Mouse (Mus musculus): ENCODE measurements around the gene Eif5a2. TPM values are rescaled to one million over a fixed set of nuclear protein-coding genes. Genes with fewer than 3 reads are reported as not detected.
"Not testable (repeated sequence)": the region's sequence is repeated elsewhere in the genome, so short reads cannot be mapped to it uniquely, and the experiment has no call there.

Gene Eif5a2
- total RNA-seq (2021) = 2.2 and 3.2 TPM in 2 replicates
- long read RNA-seq, experiment 1, full-length matches to known transcripts = 2 of 2 reads
- long read RNA-seq, experiment 1, partial matches to known transcripts = 0 of 2 reads
- long read RNA-seq, experiment 1, other reads (novel, unspliced or antisense) = 0 of 2 reads
- long read RNA-seq, experiment 2, full-length matches to known transcripts = 1 of 1 reads
- long read RNA-seq, experiment 2, partial matches to known transcripts = 0 of 1 reads
- long read RNA-seq, experiment 2, other reads (novel, unspliced or antisense) = 0 of 1 reads

DNA sequence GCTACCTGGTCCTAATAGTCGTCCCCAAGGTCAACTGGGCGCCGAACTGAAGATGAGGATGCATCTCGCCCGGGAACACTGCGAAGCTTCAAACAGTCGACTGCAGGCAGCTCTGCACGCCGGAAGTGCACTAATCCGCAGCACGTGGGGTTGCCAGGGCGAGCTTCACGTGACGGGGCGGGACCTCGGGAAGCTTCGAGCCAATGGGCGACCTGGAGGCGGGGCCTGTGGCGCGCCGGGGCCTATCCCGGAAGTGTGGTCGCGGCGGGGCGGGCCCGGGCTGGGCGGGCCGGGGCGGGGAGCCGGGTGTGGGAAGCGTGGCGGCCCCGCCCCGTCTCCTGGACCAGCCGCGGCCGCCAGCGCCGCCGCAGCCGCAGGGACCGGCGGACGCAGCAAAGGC is at the start of gene Eif5a2:
Gene Eif5a2, plus strand, starts transcription at position 283 of the 400 bp plus-strand sequence.
- DNase-seq = peak; percentile 97

DNA sequence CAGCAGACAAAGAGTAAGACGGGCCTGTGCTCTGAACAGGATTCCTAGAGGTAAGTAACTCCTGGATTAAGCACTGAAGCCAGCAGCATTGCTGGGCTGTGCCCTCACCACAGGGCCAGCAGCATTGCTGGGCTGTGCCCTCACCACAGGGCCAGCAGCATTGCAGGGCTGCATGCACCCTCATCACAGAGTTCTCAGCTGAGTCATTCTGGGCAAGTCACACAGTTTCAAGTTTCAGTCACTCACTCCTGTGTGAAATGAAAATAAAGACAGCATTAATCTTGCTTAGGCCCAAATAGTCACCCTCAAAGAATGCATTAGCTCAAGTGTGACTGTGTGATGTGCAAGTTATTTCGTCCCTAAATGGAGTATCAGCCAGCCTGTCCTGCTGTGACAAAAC is 46.4 kb upstream of the Eif5a2 start:
- DNase-seq = no peak

DNA sequence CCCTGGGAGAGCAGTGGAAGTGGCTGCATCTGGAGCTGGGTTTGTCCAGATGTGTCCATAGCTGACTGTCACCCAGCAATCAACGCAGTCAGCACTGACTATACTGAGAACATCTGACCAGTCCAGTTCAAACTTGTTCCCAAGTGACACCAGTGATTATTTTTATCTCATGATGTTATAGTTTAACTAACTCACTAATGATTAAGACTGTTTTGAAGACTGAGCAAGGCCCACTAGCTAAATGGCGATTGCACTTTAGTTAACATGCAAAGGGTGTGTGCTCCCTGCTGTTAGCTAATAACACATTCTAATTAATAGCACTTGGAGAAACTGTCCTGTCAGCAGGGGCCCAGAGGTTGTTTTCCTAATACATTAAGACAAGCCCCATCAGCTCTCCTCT is 44.1 kb upstream of the Eif5a2 start:
- no peak for DNase-seq

DNA sequence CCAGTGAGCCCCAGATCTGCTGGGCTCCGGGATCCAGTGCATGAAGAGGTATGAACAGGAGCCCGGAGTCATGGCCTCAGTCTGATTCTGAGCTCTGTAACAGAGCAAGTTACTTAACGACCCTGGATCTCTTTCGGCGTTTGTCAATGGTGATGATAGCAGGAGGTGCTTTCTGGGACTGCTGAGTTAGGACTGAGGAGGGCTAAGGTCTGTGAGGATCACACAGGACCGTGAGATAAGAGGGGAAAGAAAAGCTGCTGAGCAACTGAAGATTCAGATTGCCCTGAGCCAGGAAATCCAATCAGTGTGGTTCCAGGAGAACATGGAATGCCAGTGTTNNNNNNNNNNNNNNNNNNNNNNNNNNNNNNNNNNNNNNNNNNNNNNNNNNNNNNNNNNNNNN is 40.7 kb upstream of the Eif5a2 start:
- no peak for DNase-seq

DNA sequence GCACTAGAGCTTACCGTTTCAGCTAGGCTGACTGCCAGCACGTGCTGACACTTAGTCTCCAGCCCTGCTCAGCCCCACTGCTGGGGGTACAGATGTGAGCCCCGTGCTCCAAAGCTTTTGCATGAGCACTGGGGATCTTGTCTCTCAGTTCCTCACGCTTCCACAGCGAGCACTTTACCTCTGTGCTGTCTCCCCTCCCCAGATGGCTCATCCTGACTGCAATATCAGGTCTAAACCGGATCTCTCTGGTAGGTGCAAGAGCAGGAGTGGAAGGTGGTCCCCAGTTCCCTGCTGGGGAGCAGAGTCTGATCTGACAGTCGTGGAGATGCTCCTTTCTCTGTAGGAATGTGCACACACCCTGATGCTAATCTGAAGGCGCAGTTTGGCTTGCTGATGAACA is 37.8 kb upstream of the Eif5a2 start:
- no peak for DNase-seq

DNA sequence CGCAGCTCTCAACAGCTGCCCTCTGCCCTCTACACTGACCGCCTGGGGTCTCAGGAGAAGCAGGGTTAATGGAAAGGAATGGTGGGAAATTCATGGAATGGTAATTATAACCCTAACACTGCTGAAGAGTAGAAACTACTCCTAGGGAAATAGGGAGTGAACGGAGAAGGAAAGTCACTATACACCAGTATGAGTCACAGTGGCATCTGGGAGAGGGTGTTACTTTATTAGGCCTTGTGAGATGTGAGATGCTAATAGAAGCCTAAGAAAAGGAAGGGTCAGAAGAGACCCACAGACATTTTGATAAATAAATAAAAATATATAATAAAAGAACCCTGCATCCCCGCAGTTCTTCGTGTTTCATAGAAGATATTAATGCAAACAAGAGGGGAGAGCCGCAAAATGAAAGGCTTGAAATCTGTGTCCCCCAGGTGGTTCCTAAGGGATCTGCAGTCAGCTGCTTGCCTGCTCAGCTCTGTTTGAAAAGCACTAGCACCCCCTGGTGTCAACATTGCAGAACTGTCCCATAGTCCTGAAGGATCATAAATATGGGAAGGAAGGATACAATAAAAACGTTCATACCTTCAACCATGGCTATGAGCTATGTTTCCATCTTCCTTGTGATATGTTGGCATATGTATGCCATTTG is 35.1 kb upstream of the Eif5a2 start:
- peak; percentile 86 for DNase-seq

DNA sequence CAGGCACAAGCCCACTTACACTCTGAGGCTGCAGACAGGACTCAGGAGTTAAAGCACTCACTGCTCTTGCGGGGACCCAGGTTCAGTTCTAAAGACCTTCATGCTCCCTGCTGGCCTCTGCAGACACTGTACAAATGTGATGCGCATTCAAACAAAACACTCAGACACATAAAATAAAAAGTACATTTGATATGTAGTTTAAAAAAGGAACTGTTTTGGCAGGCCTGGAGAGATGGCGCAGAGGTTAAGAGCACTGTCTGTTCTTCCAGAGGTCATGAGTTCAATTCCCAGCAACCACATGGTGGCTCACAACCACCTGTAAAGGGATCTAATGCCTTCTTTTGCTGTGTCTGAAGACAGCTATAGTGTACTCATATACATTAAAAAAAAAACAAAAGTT is 32.9 kb upstream of the Eif5a2 start:
- no peak for DNase-seq

DNA sequence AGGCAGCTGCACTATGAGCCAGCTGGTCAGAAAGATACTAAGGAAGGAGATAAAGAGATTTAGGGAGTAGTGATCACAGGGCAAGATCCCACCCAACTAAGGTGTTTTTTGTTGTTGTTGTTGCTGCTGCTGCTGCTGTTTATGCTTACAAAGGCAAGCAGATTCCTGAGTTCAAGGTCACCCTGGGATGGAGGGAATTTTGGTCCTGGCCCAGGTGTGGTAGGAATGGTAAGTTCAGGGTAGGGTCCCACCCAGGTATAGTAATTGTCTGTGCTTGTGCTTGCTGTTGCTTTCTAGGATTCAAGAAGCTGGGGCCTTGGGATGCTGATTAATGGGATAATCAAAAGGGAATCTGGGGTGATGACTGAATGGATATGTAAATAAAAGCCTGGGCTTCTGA is 32.1 kb upstream of the Eif5a2 start:
- DNase-seq = no peak

DNA sequence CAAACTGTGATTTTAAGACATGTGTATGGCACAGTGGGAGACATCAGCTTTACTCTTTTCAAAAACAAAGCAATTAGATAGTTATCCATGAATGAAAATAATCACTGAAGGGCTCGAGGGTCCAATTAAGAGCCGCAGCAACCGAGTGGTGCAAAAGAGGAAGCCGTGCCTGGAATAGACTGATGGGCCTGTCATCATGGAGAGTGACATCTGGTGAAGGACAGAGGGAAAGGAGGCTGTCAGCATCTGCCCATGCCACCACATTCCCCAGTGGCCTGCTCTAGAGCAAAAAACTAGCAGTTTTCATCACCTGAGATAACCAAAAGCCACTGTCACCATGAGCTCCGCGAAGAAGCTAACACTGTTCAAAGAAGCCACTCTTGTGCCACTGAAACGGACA is 25.6 kb upstream of the Eif5a2 start:
- no peak for DNase-seq

DNA sequence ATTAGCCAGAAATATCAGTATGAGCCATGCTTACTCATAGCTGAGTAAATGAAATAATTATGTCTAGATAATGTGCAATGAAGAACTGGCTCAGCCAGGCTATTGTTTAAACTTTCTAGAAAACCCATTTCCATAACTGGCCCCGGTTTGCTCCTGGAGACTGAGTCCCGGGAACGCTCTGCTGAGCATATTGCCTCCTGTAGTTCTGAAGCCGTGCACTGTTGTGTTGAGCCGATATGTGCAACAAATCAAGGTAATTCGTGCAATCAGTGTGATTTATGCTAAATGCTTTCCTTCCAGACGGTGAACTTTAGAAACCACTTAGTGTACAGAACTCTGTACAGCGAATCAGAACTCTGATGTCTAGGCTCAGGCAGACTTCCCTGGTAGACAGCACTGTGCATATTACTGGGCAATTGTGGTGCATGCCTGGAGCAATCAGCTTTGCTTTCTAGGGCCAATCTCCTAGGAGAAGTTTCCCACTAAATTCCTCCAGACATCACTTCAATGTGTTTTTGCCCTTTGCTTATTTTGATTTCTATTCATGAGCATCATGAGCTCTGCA is 19.8 kb upstream of the Eif5a2 start:
- DNase-seq = no peak

DNA sequence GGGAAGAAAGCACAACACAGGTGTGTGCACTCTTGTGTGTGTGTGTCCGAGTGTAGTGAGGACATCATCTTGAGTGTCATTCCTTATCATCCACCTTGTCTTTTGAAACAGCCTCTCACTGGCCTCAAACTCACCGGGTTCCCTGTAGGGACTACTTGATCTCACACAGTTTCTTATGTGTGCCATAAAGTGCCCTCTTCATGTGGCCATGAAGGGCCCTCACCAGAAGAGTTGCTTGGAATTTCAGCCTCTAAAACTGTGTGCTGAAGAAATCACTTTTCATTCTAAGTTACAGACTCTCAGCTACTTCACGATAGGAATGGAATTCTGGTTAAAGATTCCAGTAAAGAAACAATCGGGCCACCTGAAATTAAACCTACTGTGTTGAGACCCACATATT is 14.1 kb upstream of the Eif5a2 start:
- no peak for DNase-seq

DNA sequence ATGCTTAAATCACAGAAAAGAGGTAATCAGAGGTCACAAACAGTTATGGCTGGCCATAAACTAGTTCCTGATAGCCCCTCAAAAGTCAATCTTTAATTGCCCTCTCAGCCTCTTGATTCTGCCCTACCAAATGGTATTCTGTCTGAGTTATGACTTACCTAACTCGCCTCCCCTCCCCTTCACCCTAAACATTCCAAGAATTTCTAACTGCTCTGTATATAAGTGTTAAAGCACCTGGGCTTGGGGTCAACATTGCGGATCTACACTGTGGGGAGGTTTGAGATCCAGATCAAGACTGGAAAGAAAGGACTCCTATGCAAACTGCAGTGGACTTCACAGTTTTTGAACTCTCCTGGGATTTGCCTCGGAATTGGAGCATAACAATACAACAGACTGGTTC is 12.9 kb upstream of the Eif5a2 start:
- no peak for DNase-seq

DNA sequence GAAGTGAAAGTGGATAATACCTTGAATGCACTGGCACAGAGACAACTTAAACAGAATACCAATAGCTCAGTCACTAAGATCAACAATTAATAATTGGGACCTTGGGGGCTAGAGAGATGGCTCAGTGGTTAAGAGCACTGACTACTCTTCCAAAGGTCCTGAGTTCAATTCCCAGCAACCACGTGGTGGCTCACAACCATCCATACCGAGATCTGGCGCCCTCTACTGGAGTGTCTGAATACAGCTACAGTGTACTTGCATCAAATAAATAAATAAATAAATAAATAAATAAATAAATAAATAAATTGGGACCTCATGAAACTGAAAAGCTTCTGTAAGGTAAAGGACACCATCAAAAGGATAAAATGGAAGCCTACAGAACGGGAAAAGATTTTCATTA is 8.2 kb upstream of the Eif5a2 start:
- not testable (repeated sequence) for DNase-seq

DNA sequence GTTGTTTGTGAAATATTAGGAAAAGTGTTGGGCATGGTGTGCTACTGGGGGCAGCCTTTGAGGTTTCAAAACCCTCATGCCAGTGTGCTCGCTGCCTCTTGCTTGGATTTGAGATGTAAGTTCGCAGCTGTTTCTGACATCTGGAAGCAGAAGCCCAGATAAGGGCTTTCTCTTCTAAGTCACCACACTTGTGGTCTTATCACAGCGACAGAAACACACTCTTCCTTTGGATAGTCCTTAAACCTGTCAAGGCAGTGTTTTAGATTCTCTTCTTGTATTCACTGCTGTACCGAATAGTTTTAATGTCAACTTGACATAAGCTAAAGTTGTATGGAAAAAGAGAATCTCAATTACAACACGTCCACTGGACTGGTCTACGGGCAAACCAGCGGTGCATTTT is 5.7 kb upstream of the Eif5a2 start:
- DNase-seq = no peak

DNA sequence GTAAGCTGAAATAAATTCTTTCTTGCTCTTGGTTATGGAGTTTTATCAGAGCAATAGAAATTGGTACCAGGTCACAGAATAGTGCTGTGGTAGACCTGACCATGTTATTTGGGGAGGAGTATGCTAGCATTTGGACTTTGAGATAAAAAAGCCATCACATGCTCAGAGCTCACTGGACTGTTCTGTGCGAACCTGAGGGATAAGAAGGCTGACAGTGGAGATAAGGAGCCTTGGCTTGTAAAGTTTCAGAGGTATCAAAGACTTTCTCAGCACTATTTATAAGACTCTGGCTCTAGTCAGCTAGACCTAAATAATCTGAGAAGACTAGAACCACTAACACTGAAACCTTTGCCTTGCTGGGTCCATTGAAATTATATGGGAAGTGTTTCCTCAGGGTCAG is 5.1 kb upstream of the Eif5a2 start:
- no peak for DNase-seq

DNA sequence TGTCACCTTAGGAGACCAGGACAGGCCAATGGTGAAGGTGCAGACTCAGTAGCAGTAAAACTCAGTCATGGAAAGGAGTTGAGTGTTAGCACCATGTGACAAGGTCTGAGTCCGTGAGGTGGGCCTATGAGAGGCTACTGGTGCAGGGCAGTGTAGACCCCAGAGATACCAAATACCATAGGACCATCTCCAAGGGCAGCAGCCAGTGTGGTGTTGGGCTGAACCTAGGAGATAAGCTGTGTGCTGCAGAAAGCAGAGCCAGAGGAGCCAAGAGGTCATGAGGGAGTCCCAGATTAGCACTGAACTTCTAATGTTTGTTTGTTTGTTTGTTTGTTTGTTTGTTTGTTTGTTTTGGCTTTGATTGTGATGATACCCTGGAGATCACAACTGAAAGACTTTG is 4.6 kb upstream of the Eif5a2 start:
- no peak for DNase-seq

DNA sequence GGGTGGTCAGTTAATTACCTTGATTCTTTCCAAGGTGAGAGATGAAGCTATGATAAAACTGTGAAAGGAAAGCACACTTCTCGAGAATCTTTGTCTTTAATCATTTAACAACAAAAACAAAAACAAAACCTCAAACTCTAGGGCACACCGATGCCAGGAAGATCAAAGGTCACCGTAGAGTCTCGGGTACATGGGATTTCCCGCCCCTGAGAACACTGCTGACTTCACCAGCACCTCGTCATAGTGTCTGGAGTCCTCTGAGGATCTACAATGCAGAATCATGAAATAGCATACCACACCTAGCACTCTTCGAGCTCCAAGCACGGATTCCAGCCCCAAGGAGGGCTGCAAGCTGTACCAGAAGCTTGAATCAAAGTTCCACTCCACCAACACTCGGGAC is 565 bp upstream of the Eif5a2 start:
- DNase-seq = no peak

DNA sequence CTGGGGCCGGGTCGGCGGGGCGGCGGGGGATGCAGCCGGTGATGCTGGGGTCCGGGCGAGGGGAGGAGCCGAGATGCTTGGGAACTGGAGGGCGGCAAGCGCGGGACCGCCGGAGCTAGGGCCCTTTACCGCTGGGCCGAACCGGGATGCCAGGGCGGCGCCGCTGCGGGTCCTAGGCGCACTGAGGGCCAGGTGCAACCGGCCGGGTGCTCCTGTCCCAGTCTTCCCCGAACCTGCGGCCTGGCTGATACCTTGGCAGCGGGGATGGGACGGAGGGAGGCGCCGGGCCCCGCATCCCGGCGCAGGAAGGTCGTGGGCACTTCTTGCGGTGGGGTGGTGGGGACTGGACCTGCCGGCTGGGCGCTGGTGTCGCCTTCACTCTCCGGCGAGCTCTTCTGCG is 346 bp downstream of the Eif5a2 start:
- no peak for DNase-seq

DNA sequence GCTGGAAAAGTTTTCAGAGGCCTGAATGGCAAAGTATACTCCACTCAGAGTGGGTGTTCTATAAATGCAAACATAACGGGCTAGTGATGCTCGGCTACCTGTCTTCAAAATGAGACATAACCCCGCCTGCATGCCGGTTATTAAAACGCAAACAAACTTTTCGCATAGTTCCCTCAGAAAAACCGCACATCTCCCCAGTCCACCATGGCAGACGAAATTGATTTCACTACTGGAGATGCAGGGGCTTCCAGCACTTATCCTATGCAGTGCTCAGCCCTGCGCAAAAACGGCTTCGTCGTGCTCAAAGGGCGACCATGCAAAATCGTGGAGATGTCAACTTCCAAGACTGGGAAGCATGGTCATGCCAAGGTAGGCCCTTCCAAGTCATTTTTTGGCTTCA is 772 bp downstream of the Eif5a2 start:
- DNase-seq = no peak

DNA sequence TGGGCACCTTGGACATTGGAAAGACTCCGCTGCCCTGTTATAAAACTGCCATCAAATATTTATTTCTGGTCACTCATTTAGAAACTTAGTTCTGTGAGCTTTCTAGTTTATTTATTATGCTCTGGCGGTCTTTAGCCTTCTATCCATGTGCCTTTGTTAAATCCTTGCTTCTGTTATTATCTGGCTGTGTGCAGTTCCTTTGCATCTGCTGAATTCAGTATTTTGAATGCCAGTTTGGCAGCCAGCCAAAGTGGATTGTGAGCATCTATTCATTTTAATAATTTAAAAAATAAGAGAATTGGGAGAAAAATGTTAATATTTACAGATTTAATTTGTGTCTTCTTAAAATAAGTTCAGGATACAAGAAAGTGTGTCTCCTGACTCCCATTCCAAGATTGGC is 3.1 kb downstream of the Eif5a2 start:
- DNase-seq = no peak

DNA sequence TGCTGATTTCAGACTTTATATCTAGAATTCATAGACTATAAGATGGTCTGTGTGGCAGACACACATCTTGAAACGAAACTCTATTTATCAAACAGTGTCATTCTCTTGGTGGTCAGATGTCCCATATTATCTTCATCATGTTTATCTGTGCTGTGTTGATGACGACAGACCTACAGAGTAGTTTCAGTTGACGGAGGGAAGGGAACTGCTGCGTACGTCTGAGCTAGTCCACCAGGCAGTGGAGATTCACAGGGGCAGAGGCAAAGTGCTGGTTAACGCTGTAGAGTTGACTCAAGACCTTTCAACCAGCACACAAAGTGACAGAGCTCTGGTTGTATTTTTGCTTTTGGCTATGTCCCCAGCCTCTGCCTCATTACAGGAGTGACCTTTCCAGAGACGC is 13.8 kb downstream of the Eif5a2 start:
- DNase-seq = no peak

DNA sequence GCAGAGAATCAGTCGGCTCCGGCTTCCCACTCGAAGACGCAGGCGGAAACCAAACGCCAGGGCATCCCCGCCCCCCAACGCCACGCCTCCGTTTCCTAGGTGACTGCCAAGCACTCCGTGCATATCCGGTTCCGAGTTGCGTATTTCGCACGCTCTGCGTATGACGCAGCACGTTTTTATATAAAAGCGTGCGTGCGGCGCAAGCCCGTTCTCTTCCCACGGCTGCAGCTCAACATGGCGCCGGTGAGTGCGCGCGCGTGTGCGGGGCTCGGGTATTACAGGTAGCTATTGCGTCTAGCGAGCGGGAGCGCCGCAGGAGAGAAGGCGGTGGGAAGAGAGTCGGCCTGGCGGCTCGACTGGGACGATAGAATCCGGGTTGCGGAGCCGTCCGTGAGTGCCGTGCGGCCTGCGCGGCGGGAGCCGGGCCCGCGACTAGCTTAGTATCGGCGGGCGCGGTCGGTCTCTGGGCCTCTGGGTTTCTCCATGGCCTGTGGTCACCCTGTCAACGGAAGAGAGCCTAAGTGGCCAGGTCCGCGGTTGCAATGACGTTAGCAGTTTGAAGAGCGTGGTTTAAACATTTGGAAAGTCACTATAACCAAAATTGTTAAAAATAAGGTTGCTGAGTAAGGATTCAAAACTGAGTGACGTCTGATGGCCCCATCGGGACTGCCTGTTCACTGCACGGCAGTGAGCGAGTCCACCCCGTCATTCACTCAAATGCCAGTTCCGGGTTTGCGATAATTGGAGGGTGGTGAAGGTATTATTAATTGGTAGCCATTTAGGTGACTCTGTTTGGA is 24.4 kb downstream of the Eif5a2 start, which contains the start of gene Rpl22l1:
Gene Rpl22l1, plus strand, starts transcription at position 136 of the 797 bp plus-strand sequence.
- peak; percentile 100 for DNase-seq

DNA sequence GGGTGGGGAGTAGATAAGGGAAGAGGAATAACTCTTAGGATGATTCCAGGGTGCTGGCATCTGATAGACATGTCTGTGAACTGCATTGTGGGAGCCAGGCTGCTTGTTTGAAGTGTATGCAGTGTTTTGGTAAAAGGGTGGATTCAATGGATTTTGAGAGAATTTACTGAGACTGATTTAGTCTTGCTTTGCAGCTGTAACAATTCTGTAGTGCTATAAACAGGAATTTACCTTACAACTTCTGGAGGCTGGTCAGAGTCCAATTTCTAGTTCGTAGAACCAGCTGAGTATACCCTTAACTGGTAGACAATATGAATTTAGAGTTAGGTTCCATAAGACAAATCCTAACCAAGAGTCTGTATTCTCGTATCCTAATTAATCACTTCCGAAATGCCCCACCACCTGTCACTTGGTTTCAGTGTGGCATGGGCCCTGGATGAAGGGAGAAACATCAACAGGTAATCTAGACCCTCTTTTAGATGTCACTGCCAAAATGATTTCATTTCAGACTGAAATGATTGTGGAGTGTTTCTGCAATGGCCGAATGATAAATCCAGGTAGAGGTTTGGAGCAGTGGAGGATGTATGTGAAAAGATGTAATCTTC is 27.1 kb downstream of the Eif5a2 start:
- DNase-seq = no peak
